In the genomic region with DNA sequence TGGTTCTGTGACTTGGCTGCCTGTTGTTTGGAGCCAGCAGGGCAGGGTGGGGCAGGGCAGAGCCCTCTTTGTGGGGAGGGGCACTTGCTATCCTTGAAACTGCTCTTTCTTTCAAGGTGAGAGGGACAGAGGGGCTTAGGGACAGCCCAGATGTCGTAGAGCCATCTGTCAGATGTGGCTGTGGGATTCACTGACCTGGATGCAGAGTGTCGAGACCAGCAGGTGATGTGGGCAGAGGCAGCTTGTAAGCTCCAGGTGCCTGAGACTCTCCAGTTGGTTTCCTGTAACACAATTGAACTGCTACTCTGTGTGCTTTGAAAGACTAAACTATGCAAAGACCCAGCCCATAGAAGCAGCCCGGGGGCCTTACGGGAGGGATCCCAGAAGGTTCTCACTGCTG, we compare ENCODE assay signal across 16 mouse cellular contexts.
DNase-seq lines count a peak whose midpoint lies in the region; ATAC-seq and TF ChIP-seq lines count a peak whose summit lies in the region.
"Had no signal": no experiment of that assay in that cellular context is flagged by ENCODE, and none has a peak within 500 bp of the region (broad histone marks: within the 10 kb centered on the region; RNA-seq: fewer than 3 reads in every experiment).

No protein-coding gene starts in this region.

- no peak for TF ChIP-seq CTCF in midbrain, postnatal 0 days (IDR thresholded peaks at IDR 0.05)

- H3K4me3 ChIP-seq in heart, embryonic 11.5 days (ENCODE audit: low read depth, low read length), result no peak overlapping the region
- no peak overlapping the region for H3K4me3 ChIP-seq in midbrain, embryonic 10.5 days
- H3K4me3 ChIP-seq in midbrain, postnatal 0 days (ENCODE audit: low read depth, low read length), result no peak overlapping the region
- H3K4me3 ChIP-seq in ES-E14 (ENCODE audit: insufficient read depth in 1 of 2, low read depth in 1 of 2, low read length in 2 of 2, poor library complexity in 1 of 2, severe bottlenecking in 1 of 2), result peak overlapping the region in 1 of 2 experiments; percentile 23; a peak in 1 of 4 replicates
- H3K4me3 ChIP-seq: myocyte had no signal

- no peaks in the 10 kb centered on the region for H3K9me3 ChIP-seq in heart, embryonic 11.5 days (replicated peaks; ENCODE audit: control insufficient read depth, low read length)
- no peaks in the 10 kb centered on the region for H3K9me3 ChIP-seq in midbrain, embryonic 10.5 days (replicated peaks)
- H3K9me3 ChIP-seq in midbrain, postnatal 0 days (ENCODE audit: low read length), result no peaks in the 10 kb centered on the region
- no peaks in the 10 kb centered on the region for H3K9me3 ChIP-seq in ES-E14 (ENCODE audit: control insufficient read depth, insufficient read depth, low read depth, low read length)

- H3K9ac ChIP-seq in heart, embryonic 11.5 days (ENCODE audit: low read depth, low read length), result no peak overlapping the region; the same call in 1 of the 2 replicates
- no peak overlapping the region; the same call in 1 of the 2 replicates for H3K9ac ChIP-seq in midbrain, postnatal 0 days (replicated peaks; ENCODE audit: low read length, poor library complexity, severe bottlenecking)
- no peak overlapping the region for H3K9ac ChIP-seq in ES-E14 (ENCODE audit: insufficient read depth, low read depth, low read length, poor library complexity, severe bottlenecking)
- H3K9ac ChIP-seq: lung, embryonic 14.5 days had no signal

- H3K27ac ChIP-seq in heart, embryonic 11.5 days (ENCODE audit: low read depth, low read length), result peak overlapping the region; percentile 57
- H3K27ac ChIP-seq in midbrain, embryonic 10.5 days (replicated peaks), result 0 out of 2 replicates have a peak overlapping the region, but pooled peaks have one; percentile 39
- H3K27ac ChIP-seq in midbrain, postnatal 0 days (ENCODE audit: low read depth, low read length), result no peak overlapping the region
- peak overlapping the region; percentile 78; the same call in 1 of the 2 replicates for H3K27ac ChIP-seq in ES-E14 (ENCODE audit: insufficient read depth, low read depth, low read length, poor library complexity, severe bottlenecking)

- peaks cover 3% of the 10 kb centered on the region; the same call in 1 of the 2 replicates for H3K36me3 ChIP-seq in heart, embryonic 11.5 days (ENCODE audit: control insufficient read depth, insufficient read depth, low read length)
- peaks cover 44% of the 10 kb centered on the region for H3K36me3 ChIP-seq in midbrain, embryonic 10.5 days
- peaks cover 14% of the 10 kb centered on the region for H3K36me3 ChIP-seq in midbrain, postnatal 0 days (ENCODE audit: insufficient read depth, low read length)
- peaks cover 9% of the 10 kb centered on the region; the same call in 1 of the 2 replicates for H3K36me3 ChIP-seq in ES-E14 (ENCODE audit: control insufficient read depth, insufficient read depth, low read length, poor library complexity, severe bottlenecking)

- H3K4me1 ChIP-seq in heart, embryonic 11.5 days (ENCODE audit: control insufficient read depth, insufficient read depth, low read length), result peaks cover 41% of the 10 kb centered on the region
- H3K4me1 ChIP-seq in midbrain, embryonic 10.5 days, result peaks cover 9% of the 10 kb centered on the region
- H3K4me1 ChIP-seq in midbrain, postnatal 0 days (ENCODE audit: insufficient read depth, low read length), result no peaks in the 10 kb centered on the region
- H3K4me1 ChIP-seq in ES-E14 (ENCODE audit: control insufficient read depth in 2 of 2, insufficient read depth in 2 of 2, low read length in 2 of 2, poor library complexity in 1 of 2), result peaks cover 22 to 25% of the 10 kb centered on the region in 2 experiments

- in situ Hi-C loops in ES-E14 (cut with MboI; ENCODE audit: low sequenced_read_pairs in 2 of 2, unreplicated experiment in 2 of 2), result no loop called here

- no peaks in the 10 kb centered on the region for H3K27me3 ChIP-seq in heart, embryonic 11.5 days (ENCODE audit: control insufficient read depth, insufficient read depth, low read length)
- H3K27me3 ChIP-seq in midbrain, embryonic 10.5 days (ENCODE audit: low read depth, poor library complexity, severe bottlenecking), result no peaks in the 10 kb centered on the region
- no peaks in the 10 kb centered on the region for H3K27me3 ChIP-seq in midbrain, postnatal 0 days (ENCODE audit: insufficient read depth, low read length)
- H3K27me3 ChIP-seq: Patski had no signal

- WGBS in heart, embryonic 11.5 days (ENCODE audit: insufficient replicate concordance), result 67% methylated on average over 4 of the region's 4 CpGs
- 87% methylated on average over 4 of the region's 4 CpGs for WGBS in midbrain, embryonic 10.5 days
- WGBS in midbrain, postnatal 0 days, result 85% methylated on average over 4 of the region's 4 CpGs

- no peak for ATAC-seq in heart, embryonic 11.5 days (replicated peaks; ENCODE audit: insufficient number of reproducible peaks, low FRiP score, low TSS enrichment)
- ATAC-seq in midbrain, postnatal 0 days (ENCODE audit: low FRiP score), result no peak
- ATAC-seq in monocyte, adult 5-6 weeks (replicated peaks; ENCODE audit: insufficient number of reproducible peaks, low FRiP score, low TSS enrichment, poor library complexity, severe bottlenecking), result no peak
- ATAC-seq: hindbrain, embryonic 16.5 days; Patski had no signal

- no peak overlapping the region for H3K4me2 ChIP-seq in heart, embryonic 11.5 days
- no peak overlapping the region for H3K4me2 ChIP-seq in midbrain, postnatal 0 days (ENCODE audit: low read depth, low read length, poor library complexity, severe bottlenecking)
- H3K4me2 ChIP-seq: lung, embryonic 14.5 days had no signal

- no peak for DNase-seq in heart, adult 18-20 months
- DNase-seq in midbrain, embryonic 10.5 days (ENCODE audit: low spot score), result no peak
- DNase-seq in midbrain, postnatal 0 days (ENCODE audit: low spot score), result no peak
- peak; percentile 36 for DNase-seq in ES-E14 (ENCODE audit: low read depth, low spot score)
- DNase-seq in thymus, postnatal 14 days, result peak; percentile 46
- DNase-seq in spleen, postnatal 10 days (ENCODE audit: low spot score in 2 of 2), result no peak
- DNase-seq: cerebellum, adult 11-12 months; cerebellum, postnatal 36 days; kidney, adult 11 months; kidney, postnatal 14 days had no signal

TF ChIP-seq in ES-E14, 5 proteins besides CTCF, POLR2A, EP300 and RAD21:
- no peak for TF ChIP-seq HCFC1 (IDR thresholded peaks at IDR 0.05; ENCODE audit: borderline replicate concordance, insufficient read depth, low read length)
- TF ChIP-seq MAFK (IDR thresholded peaks at IDR 0.05; ENCODE audit: insufficient read depth, low read depth, low read length), result 0 out of 2 replicates have a peak, but pooled peaks have one; percentile 1
- TF ChIP-seq CHD2 (IDR thresholded peaks at IDR 0.05; ENCODE audit: low read depth, low read length), result no peak
- no peak for TF ChIP-seq ZC3H11A (IDR thresholded peaks at IDR 0.05; ENCODE audit: borderline replicate concordance, low read depth, low read length)

Comparison
In these comparisons a context has a peak if more than half of its experiments do, and no peak if none do; other contexts are left out.
1. DNase-seq: peak in ES-E14 (single experiment) and thymus, postnatal 14 days (single experiment); none in heart, adult 18-20 months (0 of 2), midbrain, embryonic 10.5 days (single experiment), midbrain, postnatal 0 days (single experiment) and spleen, postnatal 10 days (0 of 2).